Comparison of ENCODE assay signal across 8 mouse cellular contexts in genomic region chr11:51618894-51619408, GRCm38 (mm10). TPM values are rescaled to one million over a fixed set of nuclear protein-coding genes. Genes with fewer than 3 reads are reported as not detected.
DNase-seq lines count a peak whose midpoint lies in the region; ATAC-seq and TF ChIP-seq lines count a peak whose summit lies in the region.

No protein-coding gene starts in this region.

- no peak for TF ChIP-seq EP300 in heart, adult 2 months (IDR thresholded peaks at IDR 0.05; ENCODE audit: insufficient read depth, low read depth, low read length)
- TF ChIP-seq EP300 in liver, embryonic 14.5 days (IDR thresholded peaks at IDR 0.05; ENCODE audit: low read depth), result no peak

- H3K79me2 ChIP-seq in heart, adult 2 months (replicated peaks; ENCODE audit: control insufficient read depth, insufficient read depth, low read length), result no peaks in the 10 kb centered on the region

- no peaks in the 10 kb centered on the region for H3K36me3 ChIP-seq in heart, adult 2 months (ENCODE audit: control insufficient read depth, insufficient read depth, low read length)
- peaks cover 9% of the 10 kb centered on the region for H3K36me3 ChIP-seq in thymus, adult 2 months (ENCODE audit: control insufficient read depth, insufficient read depth, low read length)
- peaks cover 16% of the 10 kb centered on the region for H3K36me3 ChIP-seq in liver, embryonic 14.5 days (replicated peaks; ENCODE audit: control insufficient read depth, insufficient read depth, low read depth)

- H3K4me3 ChIP-seq in heart, adult 2 months, result peak overlapping the region; percentile 67
- H3K4me3 ChIP-seq in thymus, adult 2 months (ENCODE audit: control insufficient read depth, insufficient read depth, low read length), result peak overlapping the region; percentile 100
- peak overlapping the region; percentile 89 to 95 for H3K4me3 ChIP-seq in liver, embryonic 14.5 days (ENCODE audit: insufficient read depth in 1 of 2, low read depth in 2 of 2, low read length in 2 of 2)

- H3K9me3 ChIP-seq in liver, embryonic 14.5 days (ENCODE audit: control insufficient read depth, low read length), result no peaks in the 10 kb centered on the region

- peak overlapping the region; percentile 49 for H3K27ac ChIP-seq in heart, adult 2 months
- peak overlapping the region; percentile 26; the same call in 1 of the 2 replicates for H3K27ac ChIP-seq in thymus, adult 2 months (ENCODE audit: control insufficient read depth, insufficient read depth, low read length)
- no peak overlapping the region for H3K27ac ChIP-seq in liver, embryonic 14.5 days

- peak overlapping the region; percentile 94 for H3K4me2 ChIP-seq in liver, embryonic 14.5 days (ENCODE audit: low read depth)

- H3K27me3 ChIP-seq in heart, adult 2 months (ENCODE audit: control insufficient read depth, insufficient read depth, low read length), result no peaks in the 10 kb centered on the region
- H3K27me3 ChIP-seq in thymus, adult 2 months (ENCODE audit: control insufficient read depth, insufficient read depth, low read length), result no peaks in the 10 kb centered on the region
- no peaks in the 10 kb centered on the region for H3K27me3 ChIP-seq in liver, embryonic 14.5 days (ENCODE audit: control insufficient read depth, insufficient read depth, low read length)

- TF ChIP-seq CTCF in heart, adult 2 months (IDR thresholded peaks at IDR 0.05), result no peak
- TF ChIP-seq CTCF in thymus, adult 2 months (IDR thresholded peaks at IDR 0.05; ENCODE audit: borderline replicate concordance, control insufficient read depth, extremely low read depth, insufficient read depth, low read length, poor library complexity), result no peak
- TF ChIP-seq CTCF in liver, embryonic 14.5 days (IDR thresholded peaks at IDR 0.05; ENCODE audit: low read depth), result no peak

- TF ChIP-seq POLR2A in heart, adult 2 months (IDR thresholded peaks at IDR 0.05; ENCODE audit: insufficient read depth, low read depth, low read length), result 0 out of 2 replicates have a peak, but pooled peaks have one; percentile 20
- no peak for TF ChIP-seq POLR2A in thymus, adult 2 months (IDR thresholded peaks at IDR 0.05; ENCODE audit: control insufficient read depth, extremely low read depth, insufficient read depth, low read length, poor library complexity)

- H3K9ac ChIP-seq in heart, adult 2 months (ENCODE audit: low read depth, low read length), result no peak overlapping the region
- H3K9ac ChIP-seq in liver, embryonic 14.5 days (replicated peaks), result peak overlapping the region; percentile 83

- 0 out of 2 replicates have a peak, but pooled peaks have one; percentile 3 for ATAC-seq in liver, embryonic 14.5 days (ENCODE audit: insufficient read depth)
- ATAC-seq in inflammation-experienced regulatory T-cells, adult 6 months, result no peak

- DNase-seq in heart, adult 2 months, result no peak
- DNase-seq in heart, adult 11 months, result no peak
- DNase-seq in thymus, adult 2 months, result peak; percentile 23
- no peak for DNase-seq in thymus, adult 18-20 months
- DNase-seq in liver, embryonic 14.5 days (ENCODE audit: low read depth in 3 of 3, low spot score in 3 of 3), result no peak
- DNase-seq in left cerebral cortex, adult 8-10 months (ENCODE audit: low spot score in 2 of 2), result no peak
- DNase-seq in adrenal gland, postnatal 10 days, result no peak

- intact Hi-C loops in heart, adult 2 months (cut with DNase I), result loop anchor here (2.0 to 5.0 kb wide), 2 partner anchors 34 to 138 kb away; no protein-coding TSS in a partner anchor

- 47% methylated on average over 8 of the region's 8 CpGs for WGBS in heart, adult 2 months
- 29% methylated on average over 8 of the region's 8 CpGs for WGBS in thymus, adult 2 months
- WGBS in liver, embryonic 14.5 days (ENCODE audit: insufficient replicate concordance), result 24% methylated on average over 8 of the region's 8 CpGs

- H3K4me1 ChIP-seq in heart, adult 2 months (ENCODE audit: control insufficient read depth, insufficient read depth, low read length), result peaks cover 4% of the 10 kb centered on the region
- peaks cover 15% of the 10 kb centered on the region for H3K4me1 ChIP-seq in thymus, adult 2 months (replicated peaks; ENCODE audit: control insufficient read depth, insufficient read depth, low read length)
- H3K4me1 ChIP-seq in liver, embryonic 14.5 days (replicated peaks; ENCODE audit: control insufficient read depth in 2 of 2, insufficient read depth in 2 of 2, low read length in 1 of 2), result peaks cover 6 to 25% of the 10 kb centered on the region in 2 experiments

RNA-seq across cellular contexts. Expression of gene Nhp2, which starts 0.6 kb away (rescaled TPM):
- 10 to 100 TPM; 18.4 to 24.8 TPM for total RNA-seq in heart, adult 2 months (2021)
- polyA plus RNA-seq in heart, adult 2 months (2012; rRNA removed), result 18.5 and 19.0 TPM in 2 replicates
- 69.3 and 70.8 TPM in 2 replicates for polyA plus RNA-seq in thymus, adult 2 months (2012; rRNA removed)
- polyA plus RNA-seq in liver, embryonic 14.5 days (2012; rRNA removed), result 64.1 and 78.3 TPM in 2 replicates
- polyA plus RNA-seq in liver, embryonic 14.5 days (2014; fragmentation: Nextera tagmentation; extraction: Ambion mirVana), result 136 and 144 TPM in 2 replicates
- polyA plus RNA-seq in inflammation-experienced regulatory T-cells, adult 6 months (2017; shearing (Covaris generic)), result 100 to 1,000 TPM; 100 to 149 (median 102) TPM
- 10 to 100 TPM; 50.4 to 57.4 (median 53.6) TPM for total RNA-seq in left cerebral cortex, adult 8-10 months (2022)
- total RNA-seq in adrenal gland, postnatal 10 days (2021), result 10 to 100 TPM; 64.2 to 67.9 TPM

RNA-seq across cellular contexts. Expression of gene Hnrnpab, which starts 12.3 kb away (rescaled TPM):
- 100 to 1,000 TPM; 132 to 145 TPM for total RNA-seq in heart, adult 2 months (2021)
- 68.4 and 71.5 TPM in 2 replicates for polyA plus RNA-seq in heart, adult 2 months (2012; rRNA removed)
- polyA plus RNA-seq in thymus, adult 2 months (2012; rRNA removed), result 533 and 863 TPM in 2 replicates
- polyA plus RNA-seq in liver, embryonic 14.5 days (2012; rRNA removed), result 215 and 260 TPM in 2 replicates
- 220 and 252 TPM in 2 replicates for polyA plus RNA-seq in liver, embryonic 14.5 days (2014; fragmentation: Nextera tagmentation; extraction: Ambion mirVana)
- polyA plus RNA-seq in inflammation-experienced regulatory T-cells, adult 6 months (2017; shearing (Covaris generic)), result 10 to 100 TPM; 32.6 to 39.5 (median 35.5) TPM
- 100 to 1,000 TPM; 113 to 139 (median 126) TPM for total RNA-seq in left cerebral cortex, adult 8-10 months (2022)
- 100 to 1,000 TPM; 278 to 298 TPM for total RNA-seq in adrenal gland, postnatal 10 days (2021)

RNA-seq across cellular contexts. Expression of gene Rmnd5b, which starts 16.7 kb away (rescaled TPM):
- 10 to 100 TPM; 14.0 to 15.0 TPM for total RNA-seq in heart, adult 2 months (2021)
- polyA plus RNA-seq in heart, adult 2 months (2012; rRNA removed), result 24.8 and 32.8 TPM in 2 replicates
- 123 and 125 TPM in 2 replicates for polyA plus RNA-seq in thymus, adult 2 months (2012; rRNA removed)
- polyA plus RNA-seq in liver, embryonic 14.5 days (2012; rRNA removed), result 15.2 and 15.6 TPM in 2 replicates
- polyA plus RNA-seq in liver, embryonic 14.5 days (2014; fragmentation: Nextera tagmentation; extraction: Ambion mirVana), result 19.0 and 20.5 TPM in 2 replicates
- polyA plus RNA-seq in inflammation-experienced regulatory T-cells, adult 6 months (2017; shearing (Covaris generic)), result 10 to 100 TPM; 35.7 to 40.3 (median 38.6) TPM
- 10 to 100 TPM; 48.2 to 59.4 (median 54.7) TPM for total RNA-seq in left cerebral cortex, adult 8-10 months (2022)
- 10 to 100 TPM; 33.2 to 34.6 TPM for total RNA-seq in adrenal gland, postnatal 10 days (2021)

RNA-seq across cellular contexts. Expression of gene N4bp3, which starts 31.7 kb away (rescaled TPM):
- total RNA-seq in heart, adult 2 months (2021), result 10 to 100 TPM; 10.2 to 10.7 TPM
- 8.2 and 8.6 TPM in 2 replicates for polyA plus RNA-seq in heart, adult 2 months (2012; rRNA removed)
- polyA plus RNA-seq in thymus, adult 2 months (2012; rRNA removed), result 22.7 and 25.5 TPM in 2 replicates
- 1.2 TPM in 2 replicates for polyA plus RNA-seq in liver, embryonic 14.5 days (2012; rRNA removed)
- 1.7 and 1.8 TPM in 2 replicates for polyA plus RNA-seq in liver, embryonic 14.5 days (2014; fragmentation: Nextera tagmentation; extraction: Ambion mirVana)
- 1 to 10 TPM; 1.3 to 2.4 (median 1.4) TPM for polyA plus RNA-seq in inflammation-experienced regulatory T-cells, adult 6 months (2017; shearing (Covaris generic))
- total RNA-seq in left cerebral cortex, adult 8-10 months (2022), result 10 to 100 TPM; 15.5 to 17.2 (median 16.7) TPM
- 10 to 100 TPM; 16.2 to 26.3 TPM for total RNA-seq in adrenal gland, postnatal 10 days (2021)

RNA-seq across cellular contexts. Expression of gene D930048N14Rik, which starts 31.8 kb away (rescaled TPM):
- total RNA-seq in heart, adult 2 months (2021), result under 1 TPM; 0.60 to 0.68 TPM
- polyA plus RNA-seq in heart, adult 2 months (2012; rRNA removed), result 3.7 and 5.0 TPM in 2 replicates
- 15.8 and 16.6 TPM in 2 replicates for polyA plus RNA-seq in thymus, adult 2 months (2012; rRNA removed)
- polyA plus RNA-seq in liver, embryonic 14.5 days (2012; rRNA removed), result 1.0 TPM in 2 replicates
- polyA plus RNA-seq in liver, embryonic 14.5 days (2014; fragmentation: Nextera tagmentation; extraction: Ambion mirVana), result 0.28 TPM in 2 replicates
- 1 to 10 TPM in 2 of 3 experiments, under 1 TPM in 1; 0.86 to 1.5 (median 1.0) TPM for polyA plus RNA-seq in inflammation-experienced regulatory T-cells, adult 6 months (2017; shearing (Covaris generic))
- total RNA-seq in left cerebral cortex, adult 8-10 months (2022), result 1 to 10 TPM; 1.6 to 2.8 (median 2.6) TPM
- total RNA-seq in adrenal gland, postnatal 10 days (2021), result 1 to 10 TPM; 1.1 to 3.5 TPM
